Mouse (Mus musculus): ENCODE data around the gene Zfp185.

DNA sequence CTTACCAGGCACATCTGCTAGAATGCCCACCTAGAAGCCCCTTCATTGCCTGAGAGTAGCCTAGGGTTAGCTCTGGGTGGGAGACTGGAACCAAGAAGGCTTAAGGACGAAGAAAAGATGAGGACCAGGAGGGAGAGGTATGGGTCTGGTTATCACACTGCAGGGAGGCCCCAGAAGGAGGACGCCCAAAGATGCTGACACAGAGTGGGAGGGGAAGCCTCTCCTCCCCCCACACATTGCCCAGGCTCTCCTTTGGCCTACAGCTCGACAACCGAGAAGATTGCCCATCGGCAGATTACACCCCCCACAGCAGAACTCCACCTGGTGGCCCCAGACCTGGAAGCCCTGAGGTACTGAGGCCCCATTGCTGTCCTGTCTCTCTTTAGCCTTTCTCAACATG is 16.0 kb downstream of the Zfp185 start:
- TF ChIP-seq CTCF (IDR thresholded peaks at IDR 0.05; ENCODE audit: low read depth), result no peak
- no peak for TF ChIP-seq EP300 (optimal IDR thresholded peaks at IDR 0.05)

Measured in stomach, postnatal 0 days (tissue).